Comparison of ENCODE assay signal across 8 mouse cellular contexts in genomic region chr2:31469931-31470682, GRCm38 (mm10). TPM values are rescaled to one million over a fixed set of nuclear protein-coding genes. Genes with fewer than 3 reads are reported as not detected.
DNase-seq lines count a peak whose midpoint lies in the region; ATAC-seq and TF ChIP-seq lines count a peak whose summit lies in the region.

Ass1 (plus strand) TSS chr2:31470207.

- intact Hi-C loops in gastrocnemius, adult 2 months (cut with DNase I), result no loop called here

- TF ChIP-seq CTCF in gastrocnemius, adult 2 months (IDR thresholded peaks at IDR 0.05), result peak; percentile 51

- H3K4me3 ChIP-seq in gastrocnemius, adult 2 months, result peak within 1 kb of the TSS; percentile 81
- peak within 1 kb of the TSS; percentile 50 for H3K4me3 ChIP-seq in hindbrain, embryonic 16.5 days (ENCODE audit: low read length)
- H3K4me3 ChIP-seq in macrophage (ENCODE audit: inconsistent target), result peak within 1 kb of the TSS; percentile 48

- WGBS in hindbrain, embryonic 16.5 days, result under 1% methylated on average over 40 of the region's 49 CpGs
- WGBS in macrophage (ENCODE audit: missing documents), result 3% methylated on average over 45 of the region's 49 CpGs

- DNase-seq in WW6 (ENCODE audit: low read depth, low spot score), result peak; percentile 91
- DNase-seq in cerebellum, postnatal 14 days, result peak; percentile 55 to 57
- peak; percentile 86 for DNase-seq in gastrocnemius, adult 2 months
- DNase-seq in left cerebral cortex, adult 8-10 months (ENCODE audit: low spot score in 2 of 2), result peak; percentile 52 to 74
- peak; percentile 46 for DNase-seq in right cerebral cortex, postnatal 14 days
- peak; percentile 85 for DNase-seq in urinary bladder, postnatal 14 days (ENCODE audit: low spot score)

- H3K79me2 ChIP-seq in macrophage (ENCODE audit: inconsistent target), result no peaks in the 10 kb centered on the region

- H3K36me3 ChIP-seq in hindbrain, embryonic 16.5 days (ENCODE audit: control insufficient read depth, insufficient read depth, low read length), result no peaks in the 10 kb centered on the region
- no peaks in the 10 kb centered on the region for H3K36me3 ChIP-seq in macrophage (ENCODE audit: inconsistent target)

- H3K27ac ChIP-seq in gastrocnemius, adult 2 months, result peak within 1 kb of the TSS; percentile 78
- no peak within 1 kb of the TSS for H3K27ac ChIP-seq in hindbrain, embryonic 16.5 days (ENCODE audit: low read depth, low read length)
- no peak within 1 kb of the TSS for H3K27ac ChIP-seq in macrophage

- peaks cover 27% of the 10 kb centered on the region for H3K27me3 ChIP-seq in hindbrain, embryonic 16.5 days (replicated peaks; ENCODE audit: control insufficient read depth, insufficient read depth, low read length)

- peak; percentile 68 for ATAC-seq in hindbrain, embryonic 16.5 days

- peak within 1 kb of the TSS; percentile 63 for H3K9ac ChIP-seq in hindbrain, embryonic 16.5 days (ENCODE audit: low read depth, low read length)

- peaks cover 11% of the 10 kb centered on the region for H3K4me1 ChIP-seq in hindbrain, embryonic 16.5 days (ENCODE audit: control insufficient read depth, insufficient read depth, low read depth, low read length)

- peak within 1 kb of the TSS; percentile 97 for H3K4me2 ChIP-seq in hindbrain, embryonic 16.5 days (ENCODE audit: low read length)

- no peaks in the 10 kb centered on the region for H3K9me3 ChIP-seq in hindbrain, embryonic 16.5 days (ENCODE audit: control insufficient read depth, low read length)

RNA-seq across cellular contexts. Expression of gene Ass1, which starts in this region (rescaled TPM):
- total RNA-seq in gastrocnemius, adult 2 months (2021), result 1 to 10 TPM; 2.6 to 3.9 TPM
- polyA plus RNA-seq in hindbrain, embryonic 16.5 days (2015; fragmentation: Nextera tagmentation; extraction: Ambion mirVana), result 13.0 and 16.1 TPM in 2 replicates
- 10 to 100 TPM; 53.8 to 61.2 (median 56.4) TPM for total RNA-seq in left cerebral cortex, adult 8-10 months (2022)
- 10 to 100 TPM in 7 of 26 experiments, 1 to 10 TPM in 19; 1.1 to 31.6 (median 6.4) TPM for total RNA-seq in macrophage (2018; cell fraction: chromatin; rRNA removed)
- total RNA-seq in macrophage (2018; cell fraction: cytosol; rRNA removed), result 10 to 100 TPM in 13 of 26 experiments, 1 to 10 TPM in 13; 4.7 to 61.7 (median 13.5) TPM
- total RNA-seq in macrophage (2018; cell fraction: nucleus; rRNA removed), result 10 to 100 TPM in 13 of 26 experiments, 1 to 10 TPM in 13; 1.3 to 30.9 (median 10.1) TPM
- polyA plus RNA-seq in macrophage (2018), result 5.0 to 11.7 TPM (median 8.6 TPM) in 3 replicates

Comparison
In these comparisons a context has a peak if more than half of its experiments do, and no peak if none do; other contexts are left out.
1. RNA of gene Ass1 (total RNA-seq): 53.8 to 61.2 TPM in left cerebral cortex, adult 8-10 months; 2.6 to 3.9 TPM in gastrocnemius, adult 2 months; every median in the first group is over 10 times any median in the second.
2. Peak in every context shown above with its lines, with median percentiles within 50 percentile points of each other: DNase-seq and H3K4me3 ChIP-seq.